Mouse (Mus musculus) liver, embryonic 14.5 days (tissue): ENCODE measurements around the gene Fkbpl. TPM values are rescaled to one million over a fixed set of nuclear protein-coding genes. Genes with fewer than 3 reads are reported as not detected.

ENCODE experiments used
- ATAC-seq: fragments of 200-750 bp; cut with Nextera tagmentation; 2 replicates; pipeline ENCODE4 v1.8.0; 2017; ENCODE audit warnings: moderate number of reproducible peaks, mild to moderate bottlenecking, moderate library complexity; ENCODE audit not compliant: insufficient read depth
- DNase-seq, 3 experiments: peaks; one replicate each; pipeline ENCODE4 v3.0.0-alpha.2; 2012 to 2013; ENCODE audit warnings: low read depth in 3 of 3, low spot score in 3 of 3
- H3K27ac ChIP-seq: fragments of 300-500 bp; sonication (generic); 2 replicates; pipeline ENCODE4 v1.5.1; 2014; ENCODE audit warnings: moderate library complexity, mild to moderate bottlenecking, control low read depth, inconsistent platforms
- H3K27me3 ChIP-seq: fragments of 300-500 bp; sonication (generic); 2 replicates; pipeline ENCODE4 v1.6.1; 2014; ENCODE audit warnings: mild to moderate bottlenecking, low read length, moderate library complexity; ENCODE audit not compliant: control insufficient read depth, insufficient read depth
- H3K36me3 ChIP-seq: fragments of 300-500 bp; sonication (generic); replicated peaks from 2 replicates; pipeline ENCODE4 v1.6.1; 2014; ENCODE audit warnings: low read depth; ENCODE audit not compliant: control insufficient read depth, insufficient read depth
- H3K4me1 ChIP-seq, 2 experiments: fragments of 200-500 bp in 1 of 2; fragments of 300-500 bp in 1 of 2; sonication (generic) in 1 of 2; replicated peaks; 2 replicates each; pipeline ENCODE4 v1.6.1; 2012 to 2014; ENCODE audit warnings: antibody characterized with exemption in 1 of 2, inconsistent platforms in 1 of 2, low read length in 1 of 2; ENCODE audit not compliant: control insufficient read depth in 2 of 2, insufficient read depth in 2 of 2
- H3K4me2 ChIP-seq: fragments of 300-500 bp; sonication (generic); 2 replicates; pipeline ENCODE4 v1.6.1; 2014; ENCODE audit warnings: low read depth, mild to moderate bottlenecking, control low read depth, moderate library complexity
- H3K4me3 ChIP-seq, 2 experiments: fragments of 200-500 bp in 1 of 2; fragments of 300-500 bp in 1 of 2; sonication (generic) in 1 of 2; 2 replicates each; pipeline ENCODE4 v1.5.1; 2012 to 2014; ENCODE audit warnings: low read depth in 2 of 2, low read length in 2 of 2, mild to moderate bottlenecking in 2 of 2, control low read depth in 1 of 2, inconsistent platforms in 1 of 2, moderate library complexity in 1 of 2; ENCODE audit not compliant: insufficient read depth in 1 of 2
- H3K9ac ChIP-seq: fragments of 300-500 bp; sonication (generic); replicated peaks from 2 replicates; pipeline ENCODE4 v1.6.1; 2014; ENCODE audit warnings: mild to moderate bottlenecking, control low read depth, moderate library complexity
- H3K9me3 ChIP-seq: fragments of 300-500 bp; sonication (generic); 2 replicates; pipeline ENCODE4 v1.6.1; 2016; ENCODE audit warnings: low read length, mixed read lengths; ENCODE audit not compliant: control insufficient read depth
- CTCF ChIP-seq: IDR thresholded peaks from 2 replicates; pipeline ENCODE4 v1.5.1; 2016; ENCODE audit warnings: antibody characterized with exemption, low read depth, control low read depth
- EP300 ChIP-seq: IDR thresholded peaks from 2 replicates; pipeline ENCODE4 v1.6.1; 2016; ENCODE audit warnings: antibody characterized with exemption, low read depth
- WGBS: fragments of 180-500 bp; shearing (Covaris S2); extraction: QIAGEN DNeasy Blood & Tissue Kit; methylation state at CpG from one replicate; pipeline ENCODE4 v1.1.7; 2014; ENCODE audit not compliant: insufficient replicate concordance; 5-methylcytosine and 5-hydroxymethylcytosine counted together
- polyA plus RNA-seq, 2 experiments: library from polyadenylated mRNA; depleted of rRNA in 1 of 2; stranded (reverse) in 1 of 2; unstranded in 1 of 2; fragments of >200 nt; fragmentation: Nextera tagmentation in 1 of 2; extraction: Ambion mirVana in 1 of 2; gene quantifications; 2 replicates each; pipeline versions ENCODE4 v1.2.1 to v1.2.3; 2012 to 2014

The Fkbpl gene
- polyA plus RNA-seq, 2 experiments = 1.6 to 2.9 TPM

- no peak within 1 kb of the TSS for H3K9ac ChIP-seq
These were observed 28.7 kb upstream of the Fkbpl start, which contains the start of gene Egfl8 for GRCm38 (mm10) chr17:34615871-34616270. Gene Egfl8 (minus strand): TSS chr17:34615971.

GRCm38 (mm10) chr17:34618999-34619398 is 25.6 kb upstream of the Fkbpl start:
- no peak overlapping the region for H3K4me3 ChIP-seq
- peak; percentile 59 to 69 (median 68) for DNase-seq
- no peaks in the 10 kb centered on the region for H3K9me3 ChIP-seq
- peak; percentile 50 for ATAC-seq
- peaks cover 4% of the 10 kb centered on the region in 2 experiments; a peak in 2 of 4 replicates for H3K4me1 ChIP-seq
- no peaks in the 10 kb centered on the region; the same call in 1 of the 2 replicates for H3K36me3 ChIP-seq
- peak; percentile 96 for TF ChIP-seq CTCF
- no peak; the same call in 1 of the 2 replicates for TF ChIP-seq EP300
- H3K4me2 ChIP-seq = no peak overlapping the region
- no peaks in the 10 kb centered on the region for H3K27me3 ChIP-seq
- no peak overlapping the region for H3K27ac ChIP-seq
- H3K9ac ChIP-seq = no peak overlapping the region
- 4% methylated on average over 6 of the region's 6 CpGs for WGBS

More at GRCm38 (mm10) chr17:34615871-34616270, 28.7 kb upstream of the Fkbpl start, which contains the start of gene Egfl8:
- Histone ChIP-seq H3K4me1 (no peaks in the 10 kb centered on the region; a peak in 1 of 4 replicates), H3K27me3 (no peaks in the 10 kb centered on the region), H3K4me2 (no peak within 1 kb of the TSS), H3K36me3 (peaks cover 3% of the 10 kb centered on the region; the same call in 1 of the 2 replicates), H3K4me3 (no peak within 1 kb of the TSS), H3K27ac (no peak within 1 kb of the TSS), H3K9me3 (no peaks in the 10 kb centered on the region)
- WGBS = 72% methylated on average over 6 of the region's 6 CpGs
- TF ChIP-seq EP300 = no peak
- TF ChIP-seq CTCF = no peak
- no peak for DNase-seq
- ATAC-seq = no peak

- no peaks in the 10 kb centered on the region for H3K9me3 ChIP-seq
- no peaks in the 10 kb centered on the region; the same call in 1 of the 2 replicates for H3K36me3 ChIP-seq
- ATAC-seq (no peak), DNase-seq (no peak)
- H3K4me2 ChIP-seq = no peak overlapping the region
- TF ChIP-seq EP300 (no peak), CTCF (no peak)
- H3K4me3 ChIP-seq = no peak overlapping the region
- H3K4me1 ChIP-seq = peaks cover 4% of the 10 kb centered on the region in 2 experiments; a peak in 3 of 4 replicates
- no peak overlapping the region for H3K27ac ChIP-seq
- no peaks in the 10 kb centered on the region for H3K27me3 ChIP-seq
- no peak overlapping the region for H3K9ac ChIP-seq
- 78% methylated on average over 8 of the region's 8 CpGs for WGBS
These were observed 23.6 kb upstream of the Fkbpl start for GRCm38 (mm10) chr17:34621006-34621405.

GRCm38 (mm10) chr17:34623161-34623560 is 21.4 kb upstream of the Fkbpl start:
- ATAC-seq = no peak
- Histone ChIP-seq H3K9me3 (no peaks in the 10 kb centered on the region), H3K4me1 (peaks cover 4 to 9% of the 10 kb centered on the region in 2 experiments), H3K36me3 (no peaks in the 10 kb centered on the region; the same call in 1 of the 2 replicates), H3K27ac (no peak overlapping the region), H3K9ac (no peak overlapping the region), H3K4me3 (no peak overlapping the region), H3K4me2 (no peak overlapping the region), H3K27me3 (peaks cover 3% of the 10 kb centered on the region)
- 75% methylated on average over 9 of the region's 9 CpGs for WGBS
- no peak for DNase-seq
- TF ChIP-seq CTCF (peak; percentile 38), EP300 (no peak)

GRCm38 (mm10) chr17:34624981-34625380 is 19.6 kb upstream of the Fkbpl start:
- no peak overlapping the region for H3K9ac ChIP-seq
- H3K27ac ChIP-seq = no peak overlapping the region
- TF ChIP-seq CTCF (no peak), EP300 (no peak)
- peaks cover 4 to 9% of the 10 kb centered on the region in 2 experiments for H3K4me1 ChIP-seq
- H3K36me3 ChIP-seq = no peaks in the 10 kb centered on the region; the same call in 1 of the 2 replicates
- H3K4me2 ChIP-seq = no peak overlapping the region
- 88% methylated on average over 3 of the region's 3 CpGs for WGBS
- no peaks in the 10 kb centered on the region for H3K9me3 ChIP-seq
- ATAC-seq (no peak), DNase-seq (no peak)
- peaks cover 21% of the 10 kb centered on the region for H3K27me3 ChIP-seq
- H3K4me3 ChIP-seq = no peak overlapping the region
